In the genomic region with DNA sequence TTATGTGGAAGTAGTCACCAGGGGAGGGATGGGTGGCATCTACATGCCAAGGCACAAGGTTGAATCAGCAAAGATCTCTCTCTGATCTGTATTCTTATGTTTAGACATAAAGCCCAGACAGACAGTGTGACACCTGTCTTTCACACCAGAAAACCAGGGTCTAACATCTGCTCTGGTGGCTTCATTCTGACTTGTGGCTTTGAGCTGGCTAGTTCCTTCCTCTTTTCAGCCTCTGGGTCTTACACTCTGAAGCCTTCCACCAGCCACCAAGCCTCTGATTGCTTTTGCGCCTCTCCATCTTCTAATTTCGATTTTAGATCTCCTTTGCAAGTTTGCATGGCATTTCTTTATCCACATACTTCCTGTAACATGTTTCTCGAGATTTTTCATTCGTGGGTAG, we compare ENCODE assay signal across 12 mouse cellular contexts.
A peak's percentile ranks its signal among the peaks of the same experiment; 100 is the strongest.
DNase-seq lines count a peak whose midpoint lies in the region; ATAC-seq and TF ChIP-seq lines count a peak whose summit lies in the region.
"Had no signal": no experiment of that assay in that cellular context is flagged by ENCODE, and none has a peak within 500 bp of the region (broad histone marks: within the 10 kb centered on the region; RNA-seq: fewer than 3 reads in every experiment).

No protein-coding gene starts in this region.

- no peak for ATAC-seq in kidney, embryonic 16.5 days (ENCODE audit: low FRiP score, low TSS enrichment)
- ATAC-seq in kidney, embryonic 14.5 days (ENCODE audit: low FRiP score, low TSS enrichment): no peak
- peak; percentile 27 for ATAC-seq in CD4-positive, CD25-positive, alpha-beta regulatory T cell, adult 4 months
- ATAC-seq in granulocyte monocyte progenitor cell, adult 5-6 weeks (replicated peaks; ENCODE audit: poor library complexity, severe bottlenecking): peak; percentile 93

- H3K9me3 ChIP-seq in kidney, embryonic 16.5 days (ENCODE audit: low read length): no peaks in the 10 kb centered on the region
- H3K9me3 ChIP-seq in kidney, embryonic 14.5 days (ENCODE audit: control insufficient read depth, low read length): no peaks in the 10 kb centered on the region
- H3K9me3 ChIP-seq: hindbrain, embryonic 10.5 days had no signal

- peak overlapping the region; percentile 83; the same call in 1 of the 2 replicates for H3K27ac ChIP-seq in kidney, embryonic 16.5 days (ENCODE audit: low read length)
- no peak overlapping the region; the same call in 1 of the 2 replicates for H3K27ac ChIP-seq in kidney, embryonic 14.5 days (ENCODE audit: low read depth, low read length)
- peak overlapping the region; percentile 81 for H3K27ac ChIP-seq in spleen, adult 2 months (ENCODE audit: insufficient read depth, low read length)
- H3K27ac ChIP-seq: hindbrain, embryonic 10.5 days; liver, embryonic 14.5 days had no signal

- no peaks in the 10 kb centered on the region for H3K27me3 ChIP-seq in kidney, embryonic 16.5 days (ENCODE audit: insufficient read depth, low read length)
- no peaks in the 10 kb centered on the region for H3K27me3 ChIP-seq in kidney, embryonic 14.5 days (ENCODE audit: control insufficient read depth, insufficient read depth, low read length)
- H3K27me3 ChIP-seq in spleen, adult 2 months (ENCODE audit: control insufficient read depth, insufficient read depth, low read length): no peaks in the 10 kb centered on the region
- H3K27me3 ChIP-seq: Patski had no signal

- WGBS in kidney, embryonic 16.5 days: 77% methylated on average over 4 of the region's 4 CpGs
- 70% methylated on average over 4 of the region's 4 CpGs for WGBS in kidney, embryonic 14.5 days
- 3% methylated on average over 4 of the region's 4 CpGs for WGBS in spleen, adult 2 months

- H3K9ac ChIP-seq in kidney, embryonic 16.5 days (replicated peaks; ENCODE audit: low read length): no peak overlapping the region
- H3K9ac ChIP-seq in kidney, embryonic 14.5 days (ENCODE audit: low read depth, low read length): no peak overlapping the region
- H3K9ac ChIP-seq: liver, embryonic 14.5 days had no signal

- no peak for TF ChIP-seq CTCF in spleen, adult 2 months (IDR thresholded peaks at IDR 0.05; ENCODE audit: extremely low read depth, insufficient read depth, insufficient read length, insufficient replicate concordance)

- peaks cover 24% of the 10 kb centered on the region for H3K4me1 ChIP-seq in kidney, embryonic 16.5 days (ENCODE audit: insufficient read depth, low read length)
- H3K4me1 ChIP-seq in kidney, embryonic 14.5 days (ENCODE audit: control insufficient read depth, insufficient read depth, low read length): peaks cover 9% of the 10 kb centered on the region; the same call in 1 of the 2 replicates
- H3K4me1 ChIP-seq in spleen, adult 2 months (ENCODE audit: control insufficient read depth, insufficient read depth, insufficient read length): peaks cover 18% of the 10 kb centered on the region

- peak; percentile 53 to 54 for DNase-seq in spleen, adult 2 months (ENCODE audit: low read depth in 1 of 2, low spot score in 2 of 2)
- DNase-seq in cerebellum, postnatal 36 days: no peak
- DNase-seq in Muller cell, postnatal 12 days (ENCODE audit: inconsistent ontology term): no peak
- DNase-seq in urinary bladder, postnatal 36 days (ENCODE audit: low spot score in 2 of 2): no peak
- DNase-seq: right cerebral cortex, postnatal 25 days had no signal

- no peaks in the 10 kb centered on the region for H3K36me3 ChIP-seq in kidney, embryonic 16.5 days (ENCODE audit: insufficient read depth, low read length)
- no peaks in the 10 kb centered on the region for H3K36me3 ChIP-seq in kidney, embryonic 14.5 days (ENCODE audit: control insufficient read depth, insufficient read depth, low read length)
- no peaks in the 10 kb centered on the region for H3K36me3 ChIP-seq in spleen, adult 2 months (ENCODE audit: control insufficient read depth, insufficient read depth, low read length)
- H3K36me3 ChIP-seq: hindbrain, embryonic 10.5 days had no signal

- H3K4me3 ChIP-seq in kidney, embryonic 16.5 days (ENCODE audit: low read length): no peak overlapping the region
- no peak overlapping the region for H3K4me3 ChIP-seq in kidney, embryonic 14.5 days (ENCODE audit: low read length)
- no peak overlapping the region for H3K4me3 ChIP-seq in spleen, adult 2 months (ENCODE audit: extremely low read depth, insufficient read depth, insufficient read length)
- H3K4me3 ChIP-seq: hindbrain, embryonic 10.5 days had no signal

- H3K4me2 ChIP-seq in kidney, embryonic 16.5 days (replicated peaks; ENCODE audit: low read depth, low read length): no peak overlapping the region
- no peak overlapping the region for H3K4me2 ChIP-seq in kidney, embryonic 14.5 days (replicated peaks; ENCODE audit: low read depth, low read length)

- TF ChIP-seq POLR2A in spleen, adult 2 months (IDR thresholded peaks at IDR 0.05; ENCODE audit: low read depth, low read length): no peak

Comparison
In these comparisons a context has a peak if more than half of its experiments do, and no peak if none do; other contexts are left out.
1. ATAC-seq: peak in CD4-positive, CD25-positive, alpha-beta regulatory T cell, adult 4 months (single experiment) and granulocyte monocyte progenitor cell, adult 5-6 weeks (single experiment); none in kidney, embryonic 16.5 days (single experiment) and kidney, embryonic 14.5 days (single experiment).
2. DNase-seq: peak in spleen, adult 2 months (2 of 2); none in cerebellum, postnatal 36 days (0 of 2), Muller cell, postnatal 12 days (single experiment) and urinary bladder, postnatal 36 days (0 of 2).